Mouse (Mus musculus): ENCODE results near the gene Gla. TPM values are rescaled to one million over a fixed set of nuclear protein-coding genes. Genes with fewer than 3 reads are reported as not detected.

The Gla gene
- polyA plus RNA-seq, 1 experiment from 2014 or later, result 5.2 TPM

GRCm38 (mm10) chrX:134580528-134581305, 20.2 kb downstream of the Gla start:
- Histone ChIP-seq H3K9ac (replicated peaks; ENCODE audit: low read length) (no peak overlapping the region), H3K27me3 (ENCODE audit: insufficient read depth, low read length) (no peaks in the 10 kb centered on the region; the same call in 1 of the 2 replicates), H3K4me2 (replicated peaks; ENCODE audit: low read depth, low read length) (no peak overlapping the region), H3K36me3 (ENCODE audit: insufficient read depth, low read length) (no peaks in the 10 kb centered on the region), H3K4me1 (ENCODE audit: insufficient read depth, low read length) (no peaks in the 10 kb centered on the region), H3K27ac (ENCODE audit: low read length) (no peak overlapping the region), H3K9me3 (ENCODE audit: low read length) (no peaks in the 10 kb centered on the region), H3K4me3 (ENCODE audit: low read length) (no peak overlapping the region)
- no peak for ATAC-seq (ENCODE audit: low FRiP score, low TSS enrichment)
- 83% methylated on average over 14 of the region's 14 CpGs for WGBS

- Histone ChIP-seq H3K36me3 (ENCODE audit: insufficient read depth, low read length) (no peaks in the 10 kb centered on the region), H3K4me2 (replicated peaks; ENCODE audit: low read depth, low read length) (no peak overlapping the region), H3K4me3 (ENCODE audit: low read length) (no peak overlapping the region), H3K27me3 (ENCODE audit: insufficient read depth, low read length) (no peaks in the 10 kb centered on the region), H3K9me3 (ENCODE audit: low read length) (no peaks in the 10 kb centered on the region), H3K9ac (replicated peaks; ENCODE audit: low read length) (no peak overlapping the region), H3K27ac (ENCODE audit: low read length) (no peak overlapping the region), H3K4me1 (ENCODE audit: insufficient read depth, low read length) (no peaks in the 10 kb centered on the region)
- no peak for ATAC-seq (ENCODE audit: low FRiP score, low TSS enrichment)
- 81% methylated on average over 4 of the region's 4 CpGs for WGBS
These were observed 23.0 kb downstream of the Gla start for GRCm38 (mm10) chrX:134577896-134578295.

- 82% methylated on average over 8 of the region's 8 CpGs for WGBS
- ATAC-seq (ENCODE audit: low FRiP score, low TSS enrichment), result no peak
- H3K27ac ChIP-seq (ENCODE audit: low read length), result no peak overlapping the region
These were observed 34.2 kb downstream of the Gla start for GRCm38 (mm10) chrX:134566536-134567222.

GRCm38 (mm10) chrX:134564326-134564725, 36.6 kb downstream of the Gla start:
- H3K27me3 ChIP-seq (ENCODE audit: insufficient read depth, low read length), result peaks cover 3% of the 10 kb centered on the region; the same call in 1 of the 2 replicates
- no peaks in the 10 kb centered on the region for H3K9me3 ChIP-seq (ENCODE audit: low read length)
- H3K36me3 ChIP-seq (ENCODE audit: insufficient read depth, low read length), result no peaks in the 10 kb centered on the region
- no peak overlapping the region for H3K4me2 ChIP-seq (replicated peaks; ENCODE audit: low read depth, low read length)
- H3K4me3 ChIP-seq (ENCODE audit: low read length), result no peak overlapping the region
- 74% methylated on average over 4 of the region's 4 CpGs for WGBS
- no peaks in the 10 kb centered on the region for H3K4me1 ChIP-seq (ENCODE audit: insufficient read depth, low read length)
- H3K27ac ChIP-seq (ENCODE audit: low read length), result no peak overlapping the region
- H3K9ac ChIP-seq (replicated peaks; ENCODE audit: low read length), result no peak overlapping the region
- ATAC-seq (ENCODE audit: low FRiP score, low TSS enrichment), result no peak

More at GRCm38 (mm10) chrX:134566536-134567222, 34.2 kb downstream of the Gla start:
- no peak overlapping the region for H3K9ac ChIP-seq (replicated peaks; ENCODE audit: low read length)
- H3K4me2 ChIP-seq (replicated peaks; ENCODE audit: low read depth, low read length), result no peak overlapping the region
- no peaks in the 10 kb centered on the region for H3K36me3 ChIP-seq (ENCODE audit: insufficient read depth, low read length)
- no peaks in the 10 kb centered on the region for H3K9me3 ChIP-seq (ENCODE audit: low read length)
- H3K4me1 ChIP-seq (ENCODE audit: insufficient read depth, low read length), result no peaks in the 10 kb centered on the region
- peaks cover 3% of the 10 kb centered on the region; the same call in 1 of the 2 replicates for H3K27me3 ChIP-seq (ENCODE audit: insufficient read depth, low read length)
- no peak overlapping the region for H3K4me3 ChIP-seq (ENCODE audit: low read length)

GRCm38 (mm10) chrX:134554425-134554824, 46.5 kb downstream of the Gla start:
- Histone ChIP-seq H3K4me3 (ENCODE audit: low read length) (no peak overlapping the region), H3K9me3 (ENCODE audit: low read length) (no peaks in the 10 kb centered on the region), H3K27me3 (ENCODE audit: insufficient read depth, low read length) (no peaks in the 10 kb centered on the region), H3K9ac (replicated peaks; ENCODE audit: low read length) (no peak overlapping the region), H3K4me1 (ENCODE audit: insufficient read depth, low read length) (no peaks in the 10 kb centered on the region), H3K4me2 (replicated peaks; ENCODE audit: low read depth, low read length) (no peak overlapping the region), H3K36me3 (ENCODE audit: insufficient read depth, low read length) (no peaks in the 10 kb centered on the region), H3K27ac (ENCODE audit: low read length) (no peak overlapping the region)
- no peak for ATAC-seq (ENCODE audit: low FRiP score, low TSS enrichment)
- 75% methylated on average over 6 of the region's 6 CpGs for WGBS

- H3K4me2 ChIP-seq (replicated peaks; ENCODE audit: low read depth, low read length), result no peak overlapping the region
- ATAC-seq (ENCODE audit: low FRiP score, low TSS enrichment), result no peak
- H3K36me3 ChIP-seq (ENCODE audit: insufficient read depth, low read length), result no peaks in the 10 kb centered on the region
- H3K27me3 ChIP-seq (ENCODE audit: insufficient read depth, low read length), result no peaks in the 10 kb centered on the region
- no peak overlapping the region for H3K4me3 ChIP-seq (ENCODE audit: low read length)
- no peak overlapping the region for H3K27ac ChIP-seq (ENCODE audit: low read length)
- no peaks in the 10 kb centered on the region for H3K4me1 ChIP-seq (ENCODE audit: insufficient read depth, low read length)
- 81% methylated on average over 4 of the region's 4 CpGs for WGBS
- no peak overlapping the region for H3K9ac ChIP-seq (replicated peaks; ENCODE audit: low read length)
- H3K9me3 ChIP-seq (ENCODE audit: low read length), result no peaks in the 10 kb centered on the region
These were observed 47.6 kb downstream of the Gla start for GRCm38 (mm10) chrX:134553326-134553725.

GRCm38 (mm10) chrX:134550903-134551302, 50.0 kb downstream of the Gla start:
- Histone ChIP-seq H3K4me2 (replicated peaks; ENCODE audit: low read depth, low read length) (no peak overlapping the region), H3K36me3 (ENCODE audit: insufficient read depth, low read length) (no peaks in the 10 kb centered on the region), H3K4me1 (ENCODE audit: insufficient read depth, low read length) (no peaks in the 10 kb centered on the region), H3K9ac (replicated peaks; ENCODE audit: low read length) (no peak overlapping the region), H3K27me3 (ENCODE audit: insufficient read depth, low read length) (no peaks in the 10 kb centered on the region), H3K9me3 (ENCODE audit: low read length) (no peaks in the 10 kb centered on the region), H3K4me3 (ENCODE audit: low read length) (no peak overlapping the region), H3K27ac (ENCODE audit: low read length) (no peak overlapping the region)
- ATAC-seq (ENCODE audit: low FRiP score, low TSS enrichment), result no peak
- WGBS, result 21% methylated on average over 5 of the region's 5 CpGs

GRCm38 (mm10) chrX:134547330-134547729, 53.6 kb downstream of the Gla start:
- Histone ChIP-seq H3K9me3 (ENCODE audit: low read length) (no peaks in the 10 kb centered on the region), H3K4me3 (ENCODE audit: low read length) (no peak overlapping the region), H3K9ac (replicated peaks; ENCODE audit: low read length) (no peak overlapping the region), H3K4me2 (replicated peaks; ENCODE audit: low read depth, low read length) (no peak overlapping the region), H3K27ac (ENCODE audit: low read length) (no peak overlapping the region), H3K36me3 (ENCODE audit: insufficient read depth, low read length) (no peaks in the 10 kb centered on the region), H3K27me3 (ENCODE audit: insufficient read depth, low read length) (no peaks in the 10 kb centered on the region), H3K4me1 (ENCODE audit: insufficient read depth, low read length) (no peaks in the 10 kb centered on the region)
- ATAC-seq (ENCODE audit: low FRiP score, low TSS enrichment), result no peak
- 87% methylated on average over 4 of the region's 4 CpGs for WGBS

- WGBS, result 31% methylated on average over 6 of the region's 6 CpGs
- Histone ChIP-seq H3K4me3 (ENCODE audit: low read length) (peak overlapping the region; percentile 65), H3K4me1 (ENCODE audit: insufficient read depth, low read length) (no peaks in the 10 kb centered on the region), H3K4me2 (replicated peaks; ENCODE audit: low read depth, low read length) (peak overlapping the region; percentile 56), H3K36me3 (ENCODE audit: insufficient read depth, low read length) (no peaks in the 10 kb centered on the region), H3K9me3 (ENCODE audit: low read length) (no peaks in the 10 kb centered on the region), H3K27ac (ENCODE audit: low read length) (peak overlapping the region; percentile 87), H3K27me3 (ENCODE audit: insufficient read depth, low read length) (no peaks in the 10 kb centered on the region), H3K9ac (replicated peaks; ENCODE audit: low read length) (peak overlapping the region; percentile 70)
- no peak; the same call in 1 of the 2 replicates for ATAC-seq (ENCODE audit: low FRiP score, low TSS enrichment)
These were observed 59.0 kb downstream of the Gla start for GRCm38 (mm10) chrX:134541955-134542308.

Data from kidney, embryonic 16.5 days (tissue).